Mouse (Mus musculus): ENCODE results near the gene Uaca. TPM values are rescaled to one million over a fixed set of nuclear protein-coding genes. Genes with fewer than 3 reads are reported as not detected.
"Not testable (repeated sequence)": the region's sequence is repeated elsewhere in the genome, so short reads cannot be mapped to it uniquely, and the experiment has no call there.

Gene Uaca
- total RNA-seq, 2 experiments from 2014 or later = 1.1 to 2.9 TPM

- ATAC-seq (replicated peaks; ENCODE audit: poor library complexity) = no peak
Measured at GRCm38 (mm10) chr9:60790282-60790681, 4.1 kb upstream of the Uaca start.

- peak; percentile 46 for ATAC-seq (replicated peaks; ENCODE audit: poor library complexity)
Measured at GRCm38 (mm10) chr9:60794841-60795351, 554 bp downstream of the Uaca start.

GRCm38 (mm10) chr9:60796076-60796475 is 1.7 kb downstream of the Uaca start:
- no peak for ATAC-seq (replicated peaks; ENCODE audit: poor library complexity)

- no peak for ATAC-seq (replicated peaks; ENCODE audit: poor library complexity)
Measured at GRCm38 (mm10) chr9:60797126-60797525, 2.8 kb downstream of the Uaca start.

GRCm38 (mm10) chr9:60799061-60799460 is 4.7 kb downstream of the Uaca start:
- no peak for ATAC-seq (replicated peaks; ENCODE audit: poor library complexity)

GRCm38 (mm10) chr9:60800663-60801382 is 6.5 kb downstream of the Uaca start:
- ATAC-seq (replicated peaks; ENCODE audit: poor library complexity) = no peak

- no peak for ATAC-seq (replicated peaks; ENCODE audit: poor library complexity)
Measured at GRCm38 (mm10) chr9:60801746-60802145, 7.4 kb downstream of the Uaca start.

- no peak for ATAC-seq (replicated peaks; ENCODE audit: poor library complexity)
Measured at GRCm38 (mm10) chr9:60802341-60802740, 8.0 kb downstream of the Uaca start.

- ATAC-seq (replicated peaks; ENCODE audit: poor library complexity) = no peak
Measured at GRCm38 (mm10) chr9:60806021-60806420, 11.7 kb downstream of the Uaca start.

- no peak for ATAC-seq (replicated peaks; ENCODE audit: poor library complexity)
Measured at GRCm38 (mm10) chr9:60807996-60808395, 13.7 kb downstream of the Uaca start.

- ATAC-seq (replicated peaks; ENCODE audit: poor library complexity) = peak; percentile 94
Measured at GRCm38 (mm10) chr9:60813139-60813880, 19.0 kb downstream of the Uaca start.

- no peak for ATAC-seq (replicated peaks; ENCODE audit: poor library complexity)
Measured at GRCm38 (mm10) chr9:60815502-60815901, 21.2 kb downstream of the Uaca start.

- ATAC-seq (replicated peaks; ENCODE audit: poor library complexity) = no peak
Measured at GRCm38 (mm10) chr9:60817585-60817984, 23.2 kb downstream of the Uaca start.

- ATAC-seq (replicated peaks; ENCODE audit: poor library complexity) = not testable (repeated sequence)
Measured at GRCm38 (mm10) chr9:60818582-60818981, 24.2 kb downstream of the Uaca start.

- no peak for ATAC-seq (replicated peaks; ENCODE audit: poor library complexity)
Measured at GRCm38 (mm10) chr9:60819340-60819739, 25.0 kb downstream of the Uaca start.

- ATAC-seq (replicated peaks; ENCODE audit: poor library complexity) = no peak
Measured at GRCm38 (mm10) chr9:60821501-60821900, 27.2 kb downstream of the Uaca start.

- no peak for ATAC-seq (replicated peaks; ENCODE audit: poor library complexity)
Measured at GRCm38 (mm10) chr9:60822681-60823080, 28.3 kb downstream of the Uaca start.

GRCm38 (mm10) chr9:60825506-60825905 is 31.2 kb downstream of the Uaca start:
- ATAC-seq (replicated peaks; ENCODE audit: poor library complexity) = no peak

GRCm38 (mm10) chr9:60826759-60827158 is 32.4 kb downstream of the Uaca start:
- ATAC-seq (replicated peaks; ENCODE audit: poor library complexity) = no peak

GRCm38 (mm10) chr9:60828196-60828595 is 33.9 kb downstream of the Uaca start:
- ATAC-seq (replicated peaks; ENCODE audit: poor library complexity) = no peak

GRCm38 (mm10) chr9:60829610-60830009 is 35.3 kb downstream of the Uaca start:
- ATAC-seq (replicated peaks; ENCODE audit: poor library complexity) = no peak

GRCm38 (mm10) chr9:60830079-60830478 is 35.7 kb downstream of the Uaca start:
- ATAC-seq (replicated peaks; ENCODE audit: poor library complexity) = no peak
